Mouse (Mus musculus): Measurements from ENCODE around the gene Grin2b.

DNA sequence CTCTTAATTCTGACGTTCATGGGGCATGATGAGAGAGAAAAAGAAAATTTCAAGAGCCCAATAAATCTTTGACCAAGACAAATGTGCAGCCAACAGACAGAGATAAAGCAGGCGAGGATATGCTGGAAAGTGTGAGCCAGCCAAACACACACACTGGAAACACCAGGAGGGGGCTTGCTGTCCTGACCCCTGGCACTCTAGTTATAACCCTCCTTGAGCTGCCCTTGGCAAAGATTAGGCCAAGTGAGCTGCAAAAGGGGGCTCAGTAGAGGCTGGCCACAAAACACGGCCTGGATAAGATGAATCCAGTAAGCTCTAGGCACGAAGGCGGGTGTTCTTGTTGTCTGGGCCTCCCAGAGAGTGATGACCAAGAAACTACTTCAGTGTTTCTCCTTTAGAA lies 128.8 kb downstream of the Grin2b start:
- TF ChIP-seq CTCF (IDR thresholded peaks at IDR 0.05; ENCODE audit: borderline replicate concordance, extremely low read depth, insufficient read depth, insufficient read length) (no peak), POLR2A (IDR thresholded peaks at IDR 0.05; ENCODE audit: borderline replicate concordance, extremely low read depth, insufficient read depth, insufficient read length, poor library complexity, severe bottlenecking) (no peak)

All from brain, embryonic 14.5 days (tissue).